Mouse (Mus musculus): ENCODE data around the gene Pdia5.

DNA sequence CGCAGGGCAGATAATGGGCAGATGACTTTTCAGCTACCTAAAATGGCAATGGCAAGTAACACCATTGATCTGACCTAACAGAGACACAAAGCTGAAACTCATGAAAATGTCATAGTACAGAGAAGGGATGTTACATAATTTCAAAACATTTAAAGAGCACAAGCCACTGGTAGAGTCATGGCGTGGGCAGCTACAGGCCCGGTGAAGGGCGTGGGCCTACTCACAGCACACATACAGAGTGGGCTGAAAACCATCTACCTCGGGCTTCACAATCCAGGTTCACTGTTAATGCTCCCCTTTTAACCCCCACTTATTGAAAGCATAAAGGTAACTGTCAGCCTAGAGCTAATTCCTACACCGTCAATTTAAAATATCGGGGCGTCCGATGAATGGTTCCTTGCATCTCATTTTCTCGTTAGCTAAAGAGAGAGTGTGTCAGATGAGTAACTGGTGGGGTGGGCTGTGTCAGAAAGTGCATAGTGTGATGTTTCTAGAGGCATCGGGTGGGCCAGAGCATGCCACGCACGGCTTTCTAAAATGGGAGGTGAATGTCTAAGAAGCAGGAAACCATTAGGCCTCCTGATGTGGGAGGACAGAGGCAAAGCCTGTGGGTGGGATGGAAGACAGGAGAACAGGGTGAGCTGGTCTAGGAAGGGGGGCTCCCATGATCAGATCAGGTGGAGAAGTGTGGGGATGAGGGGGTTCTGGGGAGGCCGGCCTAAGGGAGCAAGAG lies 85.2 kb downstream of the Pdia5 start:
- TF ChIP-seq CTCF (IDR thresholded peaks at IDR 0.05; ENCODE audit: insufficient read depth, low read length) (no peak), POLR2A (IDR thresholded peaks at IDR 0.05; ENCODE audit: borderline replicate concordance, extremely low read depth, low read depth, low read length) (no peak)
